Mouse (Mus musculus): Measurements from ENCODE around the gene Selenot. TPM values are rescaled to one million over a fixed set of nuclear protein-coding genes. Genes with fewer than 3 reads are reported as not detected.
"Not testable (repeated sequence)": the region's sequence is repeated elsewhere in the genome, so short reads cannot be mapped to it uniquely, and the experiment has no call there.

The Selenot gene
- polyA plus RNA-seq, 1 experiment from 2014 or later, result 20.5 TPM

DNA sequence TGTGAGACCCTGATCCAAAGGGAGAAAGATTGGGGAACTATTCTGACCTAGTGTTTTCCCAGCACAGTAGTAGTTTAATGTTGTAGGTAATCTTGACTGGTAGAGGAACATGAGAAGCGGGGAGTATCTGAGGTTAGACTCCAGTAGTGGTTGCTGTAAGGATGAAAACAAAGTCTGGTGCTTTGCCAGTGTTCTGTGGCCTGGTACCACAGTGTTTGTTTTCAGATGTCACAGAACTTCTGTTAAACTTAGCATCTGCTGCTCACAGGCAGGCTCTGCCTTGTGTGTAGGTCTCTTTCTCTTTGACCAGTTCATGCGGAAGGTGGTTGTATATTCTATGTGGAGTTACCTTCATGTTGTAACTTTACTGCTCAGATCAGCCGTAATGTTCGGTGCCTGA is 5.1 kb downstream of the Selenot start:
- no peak overlapping the region for H3K27ac ChIP-seq (ENCODE audit: low read length)
- H3K36me3 ChIP-seq (ENCODE audit: control insufficient read depth, insufficient read depth, low read length), result 0 out of 2 replicates have a peak, but pooled peaks cover 2% of the 10 kb centered on the region
- no peak overlapping the region for H3K4me3 ChIP-seq (ENCODE audit: low read length)
- H3K9me3 ChIP-seq (ENCODE audit: control insufficient read depth, low read length), result no peaks in the 10 kb centered on the region
- H3K27me3 ChIP-seq (replicated peaks; ENCODE audit: control insufficient read depth, insufficient read depth, low read length), result no peaks in the 10 kb centered on the region
- H3K4me1 ChIP-seq (ENCODE audit: control insufficient read depth, insufficient read depth, low read length), result peaks cover 11% of the 10 kb centered on the region
- no peak overlapping the region for H3K4me2 ChIP-seq (ENCODE audit: low read depth, low read length)
- 65% methylated on average over 4 of the region's 4 CpGs for WGBS
- H3K9ac ChIP-seq (ENCODE audit: low read depth, low read length), result no peak overlapping the region
- ATAC-seq, result no peak

DNA sequence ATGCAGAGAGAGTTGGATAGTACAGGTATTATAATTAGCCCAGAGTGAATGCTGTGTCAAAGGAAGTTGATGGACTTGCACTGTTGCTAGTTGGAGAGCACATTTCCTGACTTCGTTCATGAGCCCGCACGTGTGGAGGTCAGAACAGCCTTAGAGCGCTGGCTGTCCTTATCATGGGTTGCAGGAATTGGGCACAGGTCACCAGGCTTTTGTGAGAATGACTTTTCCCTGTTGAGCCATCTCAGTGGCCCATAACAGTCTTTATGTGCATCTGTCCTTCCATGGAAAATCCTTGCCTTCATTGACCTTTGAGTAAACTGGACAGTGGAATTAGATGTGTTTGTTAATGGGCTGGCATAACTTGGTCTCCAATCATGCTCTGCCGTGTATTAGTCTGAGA is 5.9 kb downstream of the Selenot start:
- H3K4me2 ChIP-seq (ENCODE audit: low read depth, low read length), result no peak overlapping the region
- H3K36me3 ChIP-seq (ENCODE audit: control insufficient read depth, insufficient read depth, low read length), result 0 out of 2 replicates have a peak, but pooled peaks cover 2% of the 10 kb centered on the region
- H3K9me3 ChIP-seq (ENCODE audit: control insufficient read depth, low read length), result no peaks in the 10 kb centered on the region
- H3K27ac ChIP-seq (ENCODE audit: low read length), result peak overlapping the region; percentile 20; the same call in 1 of the 2 replicates
- ATAC-seq, result no peak
- WGBS, result 70% methylated on average over 5 of the region's 5 CpGs
- no peak overlapping the region for H3K4me3 ChIP-seq (ENCODE audit: low read length)
- no peaks in the 10 kb centered on the region for H3K27me3 ChIP-seq (replicated peaks; ENCODE audit: control insufficient read depth, insufficient read depth, low read length)
- H3K4me1 ChIP-seq (ENCODE audit: control insufficient read depth, insufficient read depth, low read length), result peaks cover 11% of the 10 kb centered on the region
- H3K9ac ChIP-seq (ENCODE audit: low read depth, low read length), result no peak overlapping the region

DNA sequence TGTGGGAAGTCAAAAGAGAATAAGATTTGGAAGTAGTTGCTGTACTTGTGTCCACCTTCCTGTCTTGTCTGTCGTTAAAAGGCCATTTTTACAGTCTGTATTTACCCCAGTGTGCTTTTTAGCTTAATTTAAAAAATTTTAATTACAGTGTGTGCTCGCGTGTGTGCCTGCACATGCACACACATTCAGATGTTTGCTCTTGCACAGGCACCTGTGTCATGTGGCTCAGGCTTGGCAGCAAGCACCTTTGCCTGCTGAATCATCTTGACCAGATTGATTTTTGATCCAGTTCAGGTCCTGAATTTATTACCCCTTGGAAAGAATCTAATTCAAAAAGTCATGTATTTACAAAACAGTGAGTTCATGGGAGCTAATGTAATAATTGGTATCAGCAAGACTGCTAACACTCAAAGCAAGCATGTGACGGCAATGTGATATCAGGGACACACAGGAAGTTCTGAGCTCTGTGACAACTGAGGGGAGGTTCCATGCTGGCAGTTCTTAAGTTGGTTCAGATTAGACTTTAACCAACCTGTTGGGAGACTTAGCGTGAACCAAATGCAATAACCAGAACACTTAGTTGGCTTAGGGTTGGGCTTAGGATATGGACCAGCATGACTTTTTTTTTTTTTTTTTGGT is 6.5 kb downstream of the Selenot start:
- no peak overlapping the region for H3K9ac ChIP-seq (ENCODE audit: low read depth, low read length)
- peak; percentile 77 for ATAC-seq
- no peak overlapping the region for H3K4me2 ChIP-seq (ENCODE audit: low read depth, low read length)
- H3K36me3 ChIP-seq (ENCODE audit: control insufficient read depth, insufficient read depth, low read length), result 0 out of 2 replicates have a peak, but pooled peaks cover 2% of the 10 kb centered on the region
- H3K4me1 ChIP-seq (ENCODE audit: control insufficient read depth, insufficient read depth, low read length), result peaks cover 10% of the 10 kb centered on the region
- H3K27me3 ChIP-seq (replicated peaks; ENCODE audit: control insufficient read depth, insufficient read depth, low read length), result no peaks in the 10 kb centered on the region
- H3K27ac ChIP-seq (ENCODE audit: low read length), result peak overlapping the region; percentile 20; the same call in 1 of the 2 replicates
- no peaks in the 10 kb centered on the region for H3K9me3 ChIP-seq (ENCODE audit: control insufficient read depth, low read length)
- H3K4me3 ChIP-seq (ENCODE audit: low read length), result no peak overlapping the region
- 81% methylated on average over 5 of the region's 5 CpGs for WGBS

DNA sequence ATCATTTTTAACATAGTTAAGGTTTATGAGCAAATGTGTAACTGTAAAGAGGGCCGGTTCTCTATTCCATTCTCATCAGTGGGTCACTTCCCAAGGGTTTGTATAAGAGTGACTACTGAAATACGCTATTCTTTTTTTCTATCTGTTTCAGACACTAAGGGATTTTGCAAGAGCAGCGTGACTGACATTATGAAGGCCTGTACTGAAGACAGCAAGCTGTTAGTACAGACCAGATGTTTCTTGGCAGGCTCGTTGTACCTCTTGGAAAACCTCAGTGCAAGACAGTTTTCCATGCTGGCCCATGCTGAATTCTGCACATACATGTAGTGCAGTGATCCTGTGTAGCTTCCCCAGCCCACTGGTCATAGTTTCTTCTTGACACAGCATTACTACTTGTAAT is 14.1 kb downstream of the Selenot start:
- WGBS, result 78% methylated on average over 4 of the region's 4 CpGs
- H3K4me3 ChIP-seq (ENCODE audit: low read length); H3K36me3 ChIP-seq (ENCODE audit: control insufficient read depth, insufficient read depth, low read length); H3K4me1 ChIP-seq (ENCODE audit: control insufficient read depth, insufficient read depth, low read length); H3K9ac ChIP-seq (ENCODE audit: low read depth, low read length); H3K27me3 ChIP-seq (replicated peaks; ENCODE audit: control insufficient read depth, insufficient read depth, low read length); H3K27ac ChIP-seq (ENCODE audit: low read length); H3K4me2 ChIP-seq (ENCODE audit: low read depth, low read length); H3K9me3 ChIP-seq (ENCODE audit: control insufficient read depth, low read length); ATAC-seq: not testable (repeated sequence)

DNA sequence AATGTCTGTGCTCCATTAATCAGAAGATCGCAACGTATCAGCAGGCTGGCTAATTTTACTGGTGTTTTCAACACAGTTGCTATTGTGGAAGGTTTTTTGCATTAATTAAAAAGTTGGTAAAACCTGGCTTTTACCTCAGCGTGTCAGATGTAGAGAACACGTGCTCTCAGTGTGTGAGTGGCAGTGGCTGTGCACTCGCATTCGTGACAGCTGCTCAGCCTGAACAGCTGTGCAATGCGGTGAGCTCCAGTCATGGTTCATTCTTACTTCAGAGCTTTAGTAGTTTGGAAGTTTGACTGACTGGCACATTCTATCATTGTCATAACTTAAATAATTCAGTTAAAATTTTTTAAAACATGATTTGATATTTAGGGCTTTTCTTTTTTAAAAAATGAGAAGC is 16.2 kb downstream of the Selenot start:
- H3K4me1 ChIP-seq (ENCODE audit: control insufficient read depth, insufficient read depth, low read length), result not testable (repeated sequence)
- 76% methylated on average over 7 of the region's 7 CpGs for WGBS

DNA sequence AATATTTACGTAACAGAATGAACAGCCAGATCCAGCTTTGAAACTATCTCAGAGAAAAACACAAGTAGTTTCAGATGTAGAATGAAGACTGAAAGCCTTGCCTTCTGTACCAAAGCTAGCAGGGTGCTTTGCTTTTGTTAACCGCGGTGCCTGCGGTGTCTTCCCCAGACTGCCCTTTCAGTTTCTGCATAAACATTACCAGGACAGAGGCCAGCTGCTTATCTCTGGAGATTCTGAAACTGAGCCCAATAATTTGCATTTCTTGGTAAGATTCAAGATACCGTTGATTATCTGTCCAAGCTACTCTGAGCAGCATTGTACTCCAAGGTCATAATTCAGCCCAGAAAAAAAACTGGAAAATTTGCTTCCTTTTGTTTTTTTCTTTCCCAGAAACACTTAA is 17.2 kb downstream of the Selenot start:
- no peak overlapping the region for H3K4me2 ChIP-seq (ENCODE audit: low read depth, low read length)
- H3K4me1 ChIP-seq (ENCODE audit: control insufficient read depth, insufficient read depth, low read length), result no peaks in the 10 kb centered on the region
- ATAC-seq, result no peak
- H3K9me3 ChIP-seq (ENCODE audit: control insufficient read depth, low read length), result no peaks in the 10 kb centered on the region
- H3K36me3 ChIP-seq (ENCODE audit: control insufficient read depth, insufficient read depth, low read length), result no peaks in the 10 kb centered on the region; the same call in 1 of the 2 replicates
- no peak overlapping the region for H3K4me3 ChIP-seq (ENCODE audit: low read length)
- no peak overlapping the region for H3K9ac ChIP-seq (ENCODE audit: low read depth, low read length)
- H3K27ac ChIP-seq (ENCODE audit: low read length), result no peak overlapping the region
- H3K27me3 ChIP-seq (replicated peaks; ENCODE audit: control insufficient read depth, insufficient read depth, low read length), result no peaks in the 10 kb centered on the region
- WGBS, result 52% methylated on average over 5 of the region's 5 CpGs

More for the DNA sequence above, 16.2 kb downstream of the Selenot start:
- not testable (repeated sequence) for ATAC-seq; H3K27me3 ChIP-seq (replicated peaks; ENCODE audit: control insufficient read depth, insufficient read depth, low read length); H3K9ac ChIP-seq (ENCODE audit: low read depth, low read length); H3K36me3 ChIP-seq (ENCODE audit: control insufficient read depth, insufficient read depth, low read length); H3K27ac ChIP-seq (ENCODE audit: low read length); H3K4me2 ChIP-seq (ENCODE audit: low read depth, low read length); H3K9me3 ChIP-seq (ENCODE audit: control insufficient read depth, low read length); H3K4me3 ChIP-seq (ENCODE audit: low read length)

DNA sequence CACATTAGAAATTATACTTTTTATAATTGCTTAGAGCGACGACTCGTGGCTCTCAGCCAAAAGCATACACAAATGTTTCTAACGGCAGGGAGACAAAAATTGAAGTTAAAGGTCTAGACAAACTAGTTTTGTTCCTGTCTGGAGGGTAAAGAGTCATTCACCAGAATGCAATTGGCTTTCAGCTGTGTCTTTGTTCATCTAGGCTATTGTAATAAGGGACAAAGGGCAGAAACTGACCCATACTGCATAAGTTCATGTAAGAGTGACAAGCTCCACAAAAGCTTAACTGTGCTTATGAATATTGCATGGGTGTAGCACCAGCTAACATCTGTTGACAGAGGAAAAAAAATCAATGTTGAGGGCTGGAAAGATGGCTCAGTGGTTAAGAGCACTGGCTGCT is 32.1 kb downstream of the Selenot start:
- no peak overlapping the region for H3K4me3 ChIP-seq (ENCODE audit: low read length)
- no peaks in the 10 kb centered on the region for H3K27me3 ChIP-seq (replicated peaks; ENCODE audit: control insufficient read depth, insufficient read depth, low read length)
- WGBS, result 67% methylated on average over 4 of the region's 4 CpGs
- no peak overlapping the region for H3K4me2 ChIP-seq (ENCODE audit: low read depth, low read length)
- no peaks in the 10 kb centered on the region for H3K4me1 ChIP-seq (ENCODE audit: control insufficient read depth, insufficient read depth, low read length)
- H3K36me3 ChIP-seq (ENCODE audit: control insufficient read depth, insufficient read depth, low read length), result no peaks in the 10 kb centered on the region
- H3K9me3 ChIP-seq (ENCODE audit: control insufficient read depth, low read length), result no peaks in the 10 kb centered on the region
- no peak for ATAC-seq
- H3K9ac ChIP-seq (ENCODE audit: low read depth, low read length), result no peak overlapping the region
- no peak overlapping the region for H3K27ac ChIP-seq (ENCODE audit: low read length)

DNA sequence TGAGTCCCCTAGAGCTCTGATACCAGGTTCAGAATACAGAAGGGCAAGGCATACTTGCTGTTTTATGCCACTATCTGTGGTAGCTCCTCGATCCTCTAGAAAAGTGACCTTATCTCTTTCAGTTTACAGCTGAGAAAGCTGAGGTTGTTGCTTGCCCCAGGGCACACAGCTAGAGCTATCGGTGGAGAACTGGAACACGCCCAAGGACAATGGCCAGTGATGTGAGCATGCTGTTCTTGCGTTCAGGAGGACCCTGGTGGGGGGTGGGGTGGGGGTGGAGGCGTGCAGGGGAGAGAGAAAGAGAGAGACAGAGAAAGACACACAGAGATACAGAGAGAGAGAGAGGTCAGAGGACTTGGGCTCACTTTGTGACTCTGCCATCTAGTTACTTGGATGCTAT is 33.5 kb downstream of the Selenot start:
- Histone ChIP-seq H3K36me3 (ENCODE audit: control insufficient read depth, insufficient read depth, low read length) (no peaks in the 10 kb centered on the region), H3K4me2 (ENCODE audit: low read depth, low read length) (no peak overlapping the region), H3K4me3 (ENCODE audit: low read length) (no peak overlapping the region), H3K27me3 (replicated peaks; ENCODE audit: control insufficient read depth, insufficient read depth, low read length) (no peaks in the 10 kb centered on the region), H3K4me1 (ENCODE audit: control insufficient read depth, insufficient read depth, low read length) (no peaks in the 10 kb centered on the region), H3K9ac (ENCODE audit: low read depth, low read length) (no peak overlapping the region), H3K27ac (ENCODE audit: low read length) (no peak overlapping the region), H3K9me3 (ENCODE audit: control insufficient read depth, low read length) (no peaks in the 10 kb centered on the region)
- WGBS, result 65% methylated on average over 5 of the region's 5 CpGs
- ATAC-seq, result no peak

DNA sequence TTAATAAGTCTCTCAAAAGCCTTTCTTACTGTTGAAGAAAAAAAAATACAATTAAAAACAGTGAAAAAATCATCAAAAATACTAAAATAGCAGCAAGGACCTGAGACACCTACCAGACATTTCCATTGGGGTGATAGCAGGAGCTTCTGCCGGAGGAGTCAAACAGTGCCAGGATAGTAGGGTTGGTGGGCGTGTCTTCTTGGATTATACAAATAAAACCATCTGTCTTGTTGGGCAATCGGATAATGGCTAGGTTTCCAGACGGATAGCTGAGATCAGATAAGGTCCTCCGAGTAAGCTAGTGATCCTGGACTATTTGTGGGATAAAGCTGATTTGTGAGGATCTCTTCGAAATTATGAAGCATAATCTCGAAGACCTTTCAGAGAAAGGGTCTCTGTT is 44.6 kb downstream of the Selenot start:
- no peak overlapping the region for H3K4me2 ChIP-seq (ENCODE audit: low read depth, low read length)
- no peaks in the 10 kb centered on the region for H3K27me3 ChIP-seq (replicated peaks; ENCODE audit: control insufficient read depth, insufficient read depth, low read length)
- no peak for ATAC-seq
- H3K4me1 ChIP-seq (ENCODE audit: control insufficient read depth, insufficient read depth, low read length), result no peaks in the 10 kb centered on the region
- H3K27ac ChIP-seq (ENCODE audit: low read length), result no peak overlapping the region
- H3K9ac ChIP-seq (ENCODE audit: low read depth, low read length), result no peak overlapping the region
- H3K4me3 ChIP-seq (ENCODE audit: low read length), result no peak overlapping the region
- 65% methylated on average over 7 of the region's 7 CpGs for WGBS
- no peaks in the 10 kb centered on the region for H3K9me3 ChIP-seq (ENCODE audit: control insufficient read depth, low read length)
- no peaks in the 10 kb centered on the region for H3K36me3 ChIP-seq (ENCODE audit: control insufficient read depth, insufficient read depth, low read length)
